Mouse (Mus musculus): ENCODE data around the gene Sh3gl1. TPM values are rescaled to one million over a fixed set of nuclear protein-coding genes. Genes with fewer than 3 reads are reported as not detected.

Gene Sh3gl1
- polyA plus RNA-seq, 1 experiment from 2014 or later, result 185 TPM

DNA sequence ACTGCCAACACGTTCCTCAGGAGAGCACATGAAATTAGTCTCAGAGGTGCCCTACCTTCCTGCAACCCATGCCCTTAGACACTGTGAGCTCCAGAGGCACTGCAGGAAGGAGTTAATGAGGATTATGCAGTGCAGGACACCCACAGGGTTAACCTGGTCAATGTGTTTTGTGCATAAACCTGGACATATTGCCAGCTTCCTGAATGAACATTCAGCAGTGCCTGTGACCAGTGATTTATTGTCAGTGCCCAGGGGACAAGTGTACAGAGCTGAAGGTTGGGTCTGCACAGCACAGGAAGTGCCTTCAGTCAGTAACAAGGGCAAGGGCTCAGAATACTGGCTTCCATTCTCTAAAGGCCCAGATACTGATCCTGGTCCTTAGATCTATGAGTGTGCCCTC, 9.6 kb downstream of the Sh3gl1 start:
- no peak overlapping the region for H3K27ac ChIP-seq
- no peak overlapping the region for H3K9ac ChIP-seq
- H3K9me3 ChIP-seq, result no peaks in the 10 kb centered on the region
- H3K27me3 ChIP-seq, result no peaks in the 10 kb centered on the region
- H3K36me3 ChIP-seq, result peaks cover 68% of the 10 kb centered on the region
- H3K4me2 ChIP-seq, result no peak overlapping the region
- H3K4me3 ChIP-seq, result no peak overlapping the region
- peaks cover 13% of the 10 kb centered on the region for H3K4me1 ChIP-seq
- WGBS, result 70% methylated on average over 1 of the region's 1 CpGs
- ATAC-seq (ENCODE audit: insufficient number of reproducible peaks, insufficient read depth, low FRiP score, low TSS enrichment, low read depth), result no peak

DNA sequence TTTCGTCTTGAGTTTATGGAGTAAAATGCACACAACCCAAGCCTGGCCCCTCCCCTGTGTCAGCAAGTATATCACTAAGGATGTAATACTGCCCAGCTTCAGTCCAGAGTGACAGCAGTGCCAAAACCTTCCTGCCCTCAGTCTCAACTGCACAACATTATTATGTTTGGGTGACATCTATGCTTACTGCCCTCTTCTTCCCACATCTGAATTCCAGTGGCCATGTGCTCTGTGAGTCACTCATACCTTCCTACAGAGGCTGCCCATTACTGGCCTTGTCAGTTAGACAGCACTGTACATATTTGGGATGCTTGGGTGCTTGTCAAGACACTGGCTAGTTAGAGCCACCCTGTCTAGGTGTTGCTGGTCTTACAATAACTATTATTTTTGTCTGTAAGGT, 10.1 kb downstream of the Sh3gl1 start:
- Histone ChIP-seq H3K27ac (no peak overlapping the region), H3K4me1 (peaks cover 17% of the 10 kb centered on the region), H3K27me3 (no peaks in the 10 kb centered on the region), H3K4me2 (no peak overlapping the region), H3K9me3 (no peaks in the 10 kb centered on the region), H3K4me3 (no peak overlapping the region), H3K9ac (no peak overlapping the region), H3K36me3 (peaks cover 66% of the 10 kb centered on the region)
- no peak for ATAC-seq (ENCODE audit: insufficient number of reproducible peaks, insufficient read depth, low FRiP score, low TSS enrichment, low read depth)
- 76% methylated on average over 1 of the region's 1 CpGs for WGBS

DNA sequence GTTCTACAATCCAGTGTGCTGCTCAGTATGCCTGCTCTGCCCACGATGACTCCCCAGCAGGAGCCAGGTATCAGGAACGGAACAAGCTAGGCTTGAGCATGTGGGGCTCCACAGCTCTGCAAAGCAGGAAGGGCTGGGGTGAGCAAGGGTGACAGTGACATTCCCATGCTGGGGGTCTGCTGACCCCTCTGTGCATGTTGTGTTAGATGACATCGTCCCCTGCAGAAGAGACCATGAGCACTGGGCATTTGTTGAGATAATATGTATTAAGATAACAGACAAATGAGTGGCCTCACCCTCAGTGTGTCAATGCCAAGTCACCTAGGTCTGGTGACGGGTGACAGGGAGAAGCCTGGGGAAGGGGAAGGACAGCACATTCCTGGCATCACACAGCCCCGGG, 11.5 kb downstream of the Sh3gl1 start:
- 79% methylated on average over 5 of the region's 5 CpGs for WGBS
- ATAC-seq (ENCODE audit: insufficient number of reproducible peaks, insufficient read depth, low FRiP score, low TSS enrichment, low read depth), result no peak
- Histone ChIP-seq H3K36me3 (peaks cover 64% of the 10 kb centered on the region), H3K4me2 (no peak overlapping the region), H3K4me1 (peaks cover 17% of the 10 kb centered on the region), H3K27ac (no peak overlapping the region), H3K9me3 (no peaks in the 10 kb centered on the region), H3K4me3 (no peak overlapping the region), H3K27me3 (no peaks in the 10 kb centered on the region), H3K9ac (no peak overlapping the region)

DNA sequence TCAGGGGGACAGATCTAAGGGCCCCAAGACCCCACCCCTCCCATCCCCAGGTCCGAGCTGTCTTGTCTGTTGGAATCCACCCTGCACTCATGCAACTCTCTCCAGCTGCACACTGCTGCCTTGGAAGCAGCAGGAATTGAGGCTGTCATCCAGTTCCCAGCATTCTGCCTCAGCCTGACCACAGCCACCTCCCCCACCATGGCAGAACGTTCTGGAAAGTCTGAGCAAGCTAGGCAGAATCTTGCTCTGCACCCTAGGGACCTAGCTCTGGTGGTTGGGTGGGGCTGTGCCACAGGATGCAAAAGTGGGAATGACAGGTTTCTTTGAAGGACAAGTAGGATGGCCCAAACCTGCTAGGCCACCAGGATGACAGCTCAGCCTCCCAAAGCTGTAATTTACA, 12.0 kb downstream of the Sh3gl1 start:
- Histone ChIP-seq H3K4me3 (no peak overlapping the region), H3K9me3 (no peaks in the 10 kb centered on the region), H3K4me1 (peaks cover 17% of the 10 kb centered on the region), H3K36me3 (peaks cover 65% of the 10 kb centered on the region), H3K9ac (no peak overlapping the region), H3K4me2 (no peak overlapping the region), H3K27ac (no peak overlapping the region), H3K27me3 (no peaks in the 10 kb centered on the region)
- WGBS, result 65% methylated on average over 2 of the region's 2 CpGs
- ATAC-seq (ENCODE audit: insufficient number of reproducible peaks, insufficient read depth, low FRiP score, low TSS enrichment, low read depth), result no peak

DNA sequence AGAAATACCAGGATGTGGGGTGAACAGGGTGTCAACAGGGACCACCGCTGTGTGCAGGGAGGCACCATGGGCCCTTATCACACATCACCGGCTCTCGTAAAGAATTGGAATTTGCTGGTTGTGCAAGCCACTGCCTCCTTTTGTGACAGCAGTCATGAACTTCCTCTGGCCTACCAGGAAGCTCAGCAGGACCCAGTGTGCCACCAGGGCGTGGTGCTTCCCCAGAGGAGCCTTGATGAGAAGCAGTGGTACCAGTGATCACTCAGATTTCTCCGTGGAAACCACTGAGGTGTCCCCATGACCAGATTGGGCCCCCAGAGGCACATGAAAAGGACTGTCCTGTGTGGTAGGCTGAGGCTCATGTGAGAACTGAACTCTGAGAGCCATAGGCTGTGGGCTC, 13.0 kb downstream of the Sh3gl1 start:
- no peaks in the 10 kb centered on the region for H3K9me3 ChIP-seq
- H3K4me1 ChIP-seq, result peaks cover 17% of the 10 kb centered on the region
- no peak overlapping the region for H3K9ac ChIP-seq
- ATAC-seq (ENCODE audit: insufficient number of reproducible peaks, insufficient read depth, low FRiP score, low TSS enrichment, low read depth), result no peak
- no peak overlapping the region for H3K4me2 ChIP-seq
- peaks cover 65% of the 10 kb centered on the region for H3K36me3 ChIP-seq
- peak overlapping the region; percentile 16; the same call in 1 of the 2 replicates for H3K27ac ChIP-seq
- WGBS, result 89% methylated on average over 5 of the region's 5 CpGs
- H3K4me3 ChIP-seq, result no peak overlapping the region
- H3K27me3 ChIP-seq, result no peaks in the 10 kb centered on the region

DNA sequence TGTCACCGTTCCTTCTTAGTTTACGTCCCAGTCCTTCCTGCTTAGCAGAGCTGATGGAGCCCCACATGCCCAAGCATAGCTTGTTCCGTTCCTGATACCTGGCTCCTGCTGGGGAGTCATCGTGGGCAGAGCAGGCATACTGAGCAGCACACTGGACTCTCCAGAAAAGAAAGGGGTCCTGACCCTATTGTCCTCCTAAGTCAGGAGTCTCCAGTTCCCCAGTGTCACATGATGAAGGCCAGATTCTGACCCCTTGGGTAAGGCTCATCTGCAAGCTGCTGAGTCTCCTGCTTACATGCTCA, 13.5 kb downstream of the Sh3gl1 start:
- Histone ChIP-seq H3K9ac (no peak overlapping the region), H3K9me3 (no peaks in the 10 kb centered on the region), H3K36me3 (peaks cover 65% of the 10 kb centered on the region), H3K4me1 (peaks cover 17% of the 10 kb centered on the region), H3K4me2 (no peak overlapping the region), H3K27me3 (no peaks in the 10 kb centered on the region), H3K27ac (no peak overlapping the region), H3K4me3 (no peak overlapping the region)
- 92% methylated on average over 4 of the region's 4 CpGs for WGBS
- ATAC-seq (ENCODE audit: insufficient number of reproducible peaks, insufficient read depth, low FRiP score, low TSS enrichment, low read depth), result no peak

DNA sequence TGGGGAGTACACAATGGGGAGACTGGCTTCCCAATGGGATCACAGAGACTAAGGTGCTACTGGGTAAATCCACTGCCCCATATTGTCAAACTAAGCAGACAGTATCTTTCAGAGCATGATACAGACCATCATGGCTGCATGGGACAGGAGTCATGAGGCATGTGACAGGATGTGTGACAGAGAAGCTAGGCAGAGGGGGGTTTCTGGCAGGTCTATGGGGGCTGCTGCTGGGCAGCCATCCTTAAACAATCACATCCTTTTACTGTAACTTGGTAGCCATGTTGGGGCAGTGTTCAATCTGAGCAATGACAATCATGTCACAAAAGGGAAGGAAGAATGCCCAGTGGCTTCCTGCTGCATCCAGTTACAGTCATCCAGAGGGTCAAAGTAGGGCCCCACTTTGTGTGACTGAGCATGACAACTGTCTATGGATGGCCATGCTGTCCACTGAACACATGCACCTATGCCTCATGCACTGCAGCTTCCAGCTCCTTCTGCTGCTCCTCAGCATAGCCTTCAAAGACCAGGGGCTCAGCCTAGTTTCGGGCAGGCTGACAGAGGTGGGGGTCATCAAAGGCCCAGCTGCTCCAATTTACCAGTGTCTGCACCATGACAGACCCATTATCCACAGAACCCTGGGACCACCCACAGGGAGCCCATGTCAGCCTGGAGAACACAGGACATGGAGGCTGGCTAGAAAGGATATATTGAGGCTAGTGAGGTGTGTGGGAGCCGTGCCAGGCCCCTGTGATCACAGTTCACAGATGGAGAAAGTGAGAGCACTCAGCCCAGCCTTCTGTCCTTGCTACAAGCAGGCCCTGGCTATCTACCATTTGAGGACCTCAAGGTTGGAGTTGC, 14.1 kb downstream of the Sh3gl1 start:
- H3K36me3 ChIP-seq, result peaks cover 65% of the 10 kb centered on the region
- WGBS, result 45% methylated on average over 2 of the region's 2 CpGs
- no peak overlapping the region for H3K9ac ChIP-seq

DNA sequence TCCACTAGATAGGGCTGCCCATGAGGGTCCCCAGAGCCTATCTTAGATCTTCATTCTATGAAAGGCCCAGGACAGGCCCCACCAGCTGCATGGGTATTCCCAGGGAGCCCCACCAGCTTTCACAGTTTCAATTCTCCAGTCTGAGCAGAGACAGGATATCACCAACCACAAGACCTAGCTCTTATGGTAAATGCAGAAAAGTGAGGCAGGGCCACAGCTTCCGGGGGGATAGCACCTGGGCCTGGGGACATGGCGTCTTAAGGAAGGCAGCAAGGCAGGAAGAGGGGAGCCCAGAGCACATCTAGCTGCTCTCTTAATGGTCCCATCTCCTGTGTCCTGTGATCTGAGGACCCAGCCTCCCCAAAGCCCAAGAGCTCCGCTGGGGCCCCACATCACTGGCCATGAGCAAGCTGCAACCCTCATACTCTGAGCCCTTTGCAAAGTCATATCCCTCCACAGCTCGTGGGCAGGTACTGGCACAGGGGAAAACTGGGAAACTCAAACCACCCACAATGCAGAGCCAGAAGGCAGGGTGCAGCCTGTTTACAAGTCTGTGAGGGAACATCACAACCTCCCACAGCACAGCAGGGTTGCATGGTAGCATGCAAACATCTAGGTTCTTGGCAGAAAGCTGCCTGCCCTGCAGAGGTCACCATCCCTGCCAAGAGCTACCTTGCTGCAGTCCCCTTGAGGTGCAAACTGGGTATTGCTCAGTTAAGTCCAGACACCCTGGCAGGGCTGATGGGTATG, 15.1 kb downstream of the Sh3gl1 start:
- 78% methylated on average over 4 of the region's 4 CpGs for WGBS
- peaks cover 23% of the 10 kb centered on the region for H3K4me1 ChIP-seq
- ATAC-seq (ENCODE audit: insufficient number of reproducible peaks, insufficient read depth, low FRiP score, low TSS enrichment, low read depth), result no peak
- 0 out of 2 replicates have a peak overlapping the region, but pooled peaks have one; percentile 21 for H3K9ac ChIP-seq
- no peak overlapping the region for H3K4me2 ChIP-seq
- peaks cover 65% of the 10 kb centered on the region for H3K36me3 ChIP-seq
- H3K27ac ChIP-seq, result no peak overlapping the region
- H3K27me3 ChIP-seq, result no peaks in the 10 kb centered on the region
- H3K9me3 ChIP-seq, result no peaks in the 10 kb centered on the region
- H3K4me3 ChIP-seq, result no peak overlapping the region

More for the DNA sequence above, 14.1 kb downstream of the Sh3gl1 start:
- Histone ChIP-seq H3K27ac (no peak overlapping the region), H3K4me3 (no peak overlapping the region), H3K4me2 (no peak overlapping the region), H3K4me1 (peaks cover 18% of the 10 kb centered on the region), H3K9me3 (no peaks in the 10 kb centered on the region), H3K27me3 (no peaks in the 10 kb centered on the region)
- no peak for ATAC-seq (ENCODE audit: insufficient number of reproducible peaks, insufficient read depth, low FRiP score, low TSS enrichment, low read depth)

DNA sequence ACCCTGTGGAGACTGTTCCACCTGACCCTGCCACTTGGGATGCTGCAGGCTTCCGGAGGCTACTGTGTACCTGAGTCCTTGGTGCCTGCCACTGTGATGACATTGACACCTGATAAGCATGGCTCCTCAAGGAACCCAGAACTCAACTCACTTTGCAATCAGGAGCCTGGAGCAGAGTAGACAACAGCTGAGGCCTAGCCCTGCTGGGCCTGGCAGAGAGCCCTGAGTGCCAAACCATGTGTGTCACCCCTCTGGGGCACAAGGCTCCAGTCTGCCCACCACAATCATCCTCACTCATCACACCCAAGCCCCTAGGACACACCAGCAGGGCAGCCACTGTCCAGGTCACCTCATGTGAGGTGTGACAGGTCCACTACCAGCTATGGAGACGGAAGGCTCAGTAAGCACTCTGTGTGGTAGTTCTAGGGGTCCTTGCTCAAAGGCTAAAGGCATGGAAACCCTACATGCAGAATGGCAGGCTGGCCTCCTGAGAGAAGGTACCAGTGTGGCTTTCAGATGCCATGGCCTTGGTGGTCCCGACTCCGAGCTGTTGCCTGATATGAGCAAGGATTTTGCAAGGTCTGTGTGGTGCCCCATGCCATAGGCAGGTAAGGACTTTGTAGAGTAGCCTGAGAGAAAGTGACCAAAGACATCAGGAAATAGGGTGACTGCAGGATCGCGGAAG, 15.9 kb downstream of the Sh3gl1 start:
- Histone ChIP-seq H3K4me1 (peaks cover 23% of the 10 kb centered on the region), H3K9ac (no peak overlapping the region), H3K36me3 (peaks cover 73% of the 10 kb centered on the region), H3K4me2 (no peak overlapping the region), H3K27me3 (no peaks in the 10 kb centered on the region), H3K27ac (0 out of 2 replicates have a peak overlapping the region, but pooled peaks have one; percentile 16), H3K4me3 (no peak overlapping the region), H3K9me3 (no peaks in the 10 kb centered on the region)
- no peak for ATAC-seq (ENCODE audit: insufficient number of reproducible peaks, insufficient read depth, low FRiP score, low TSS enrichment, low read depth)
- WGBS, result 94% methylated on average over 6 of the region's 6 CpGs

DNA sequence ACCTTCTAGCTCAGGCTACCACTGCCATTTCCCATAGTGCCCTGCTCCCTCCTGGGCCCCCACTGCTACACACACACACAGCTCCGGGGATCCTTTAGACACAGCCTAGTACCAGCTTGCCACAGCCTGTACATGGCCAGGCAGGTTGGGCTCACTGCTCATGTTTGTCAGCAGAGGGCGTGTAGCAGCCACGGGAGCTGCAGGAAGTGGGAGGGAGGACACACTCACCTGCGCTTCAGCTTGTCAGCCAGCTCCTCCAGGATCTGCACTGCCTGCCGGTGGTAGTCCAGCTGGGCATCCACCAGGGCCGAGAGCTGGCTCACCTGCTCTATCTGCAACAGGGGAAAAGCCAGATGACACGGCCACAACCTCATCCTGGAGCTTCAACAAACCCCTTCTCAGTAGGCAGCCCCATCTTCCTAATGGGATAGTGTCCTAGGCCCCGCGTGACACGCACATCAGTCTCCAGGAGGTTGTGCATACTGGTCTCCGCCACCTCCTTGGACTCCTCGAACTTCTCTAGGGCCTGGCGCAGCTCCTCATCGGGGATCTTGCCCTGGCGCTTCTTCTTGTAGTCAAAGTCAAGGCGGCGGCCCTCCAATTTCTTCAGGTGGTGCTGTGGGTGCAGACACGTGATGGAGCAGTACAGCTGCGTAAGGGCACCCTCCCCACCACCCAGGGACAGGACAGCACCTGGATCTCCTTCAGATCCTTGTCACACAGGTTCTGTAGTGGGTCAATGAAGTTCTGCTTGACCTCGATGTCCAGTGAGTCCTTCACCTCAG, 17.9 kb downstream of the Sh3gl1 start:
- Histone ChIP-seq H3K9ac (no peak overlapping the region), H3K4me1 (peaks cover 21% of the 10 kb centered on the region), H3K27me3 (no peaks in the 10 kb centered on the region), H3K27ac (no peak overlapping the region), H3K4me2 (no peak overlapping the region), H3K4me3 (no peak overlapping the region), H3K9me3 (no peaks in the 10 kb centered on the region), H3K36me3 (peaks cover 79% of the 10 kb centered on the region)
- WGBS, result 75% methylated on average over 20 of the region's 20 CpGs
- ATAC-seq (ENCODE audit: insufficient number of reproducible peaks, insufficient read depth, low FRiP score, low TSS enrichment, low read depth), result peak; percentile 18; the same call in 1 of the 2 replicates

DNA sequence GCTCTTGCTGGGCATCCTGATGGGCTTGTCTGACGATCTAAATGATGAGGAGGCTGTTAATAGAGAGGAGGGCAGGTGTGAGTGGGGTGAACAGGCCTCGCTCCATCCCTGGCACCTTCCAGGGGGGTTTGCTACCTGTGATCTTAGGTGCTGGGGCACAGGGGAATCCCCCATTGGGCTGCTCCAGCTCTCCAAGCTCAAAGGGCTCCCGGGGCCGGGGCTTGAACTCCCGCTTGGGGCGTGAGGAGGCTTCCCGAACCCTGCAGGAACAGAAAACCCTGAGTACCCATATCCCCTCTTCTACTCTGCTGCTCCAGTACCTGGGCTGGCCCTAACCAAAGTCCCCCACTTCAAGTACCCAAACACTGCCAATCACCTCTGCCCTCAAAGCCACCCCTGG, 18.6 kb downstream of the Sh3gl1 start:
- Histone ChIP-seq H3K4me2 (no peak overlapping the region), H3K9me3 (no peaks in the 10 kb centered on the region), H3K4me1 (peaks cover 14% of the 10 kb centered on the region), H3K9ac (no peak overlapping the region), H3K27me3 (no peaks in the 10 kb centered on the region), H3K36me3 (peaks cover 81% of the 10 kb centered on the region), H3K27ac (no peak overlapping the region), H3K4me3 (no peak overlapping the region)
- WGBS, result 90% methylated on average over 7 of the region's 7 CpGs
- no peak for ATAC-seq (ENCODE audit: insufficient number of reproducible peaks, insufficient read depth, low FRiP score, low TSS enrichment, low read depth)

Measured in embryonic facial prominence, embryonic 13.5 days (tissue).